Mouse (Mus musculus): ENCODE measurements around the gene Usp19.

DNA sequence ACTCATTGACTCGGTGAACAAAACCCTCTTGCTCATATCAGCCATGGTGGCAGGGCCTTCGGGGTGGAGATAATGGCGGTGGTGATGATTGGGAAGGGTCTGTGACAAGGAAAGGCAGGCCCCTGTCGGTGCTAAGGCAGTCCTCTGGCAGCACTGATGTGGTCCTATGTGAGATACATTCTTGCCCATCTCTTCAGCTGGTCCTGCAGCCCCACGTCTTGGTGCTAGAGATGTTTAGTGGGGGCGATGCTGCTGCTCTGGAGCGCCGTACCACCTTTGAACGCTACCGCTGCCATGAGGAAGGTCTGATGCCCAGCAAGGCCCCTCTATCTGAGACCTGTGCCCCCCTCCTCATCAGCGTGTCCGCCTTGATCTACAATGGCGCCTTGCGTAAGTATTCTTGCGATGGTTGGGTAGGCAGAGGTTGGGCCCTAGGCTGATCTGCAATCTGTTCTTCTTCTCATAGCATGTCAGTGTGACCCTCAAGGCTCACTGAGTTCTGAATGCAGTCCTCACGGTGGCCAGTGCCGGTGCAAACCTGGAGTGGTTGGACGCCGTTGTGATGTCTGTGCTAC lies 5.0 kb upstream of the Usp19 start:
- TF ChIP-seq CTCF (IDR thresholded peaks at IDR 0.05; ENCODE audit: control insufficient read depth, insufficient read depth, insufficient read length) = no peak
- no peak for TF ChIP-seq USF1 (IDR thresholded peaks at IDR 0.05; ENCODE audit: low read depth)

All from C2C12 (cell line).